8 mouse cellular contexts compared by ENCODE assay signal in the genomic region with DNA sequence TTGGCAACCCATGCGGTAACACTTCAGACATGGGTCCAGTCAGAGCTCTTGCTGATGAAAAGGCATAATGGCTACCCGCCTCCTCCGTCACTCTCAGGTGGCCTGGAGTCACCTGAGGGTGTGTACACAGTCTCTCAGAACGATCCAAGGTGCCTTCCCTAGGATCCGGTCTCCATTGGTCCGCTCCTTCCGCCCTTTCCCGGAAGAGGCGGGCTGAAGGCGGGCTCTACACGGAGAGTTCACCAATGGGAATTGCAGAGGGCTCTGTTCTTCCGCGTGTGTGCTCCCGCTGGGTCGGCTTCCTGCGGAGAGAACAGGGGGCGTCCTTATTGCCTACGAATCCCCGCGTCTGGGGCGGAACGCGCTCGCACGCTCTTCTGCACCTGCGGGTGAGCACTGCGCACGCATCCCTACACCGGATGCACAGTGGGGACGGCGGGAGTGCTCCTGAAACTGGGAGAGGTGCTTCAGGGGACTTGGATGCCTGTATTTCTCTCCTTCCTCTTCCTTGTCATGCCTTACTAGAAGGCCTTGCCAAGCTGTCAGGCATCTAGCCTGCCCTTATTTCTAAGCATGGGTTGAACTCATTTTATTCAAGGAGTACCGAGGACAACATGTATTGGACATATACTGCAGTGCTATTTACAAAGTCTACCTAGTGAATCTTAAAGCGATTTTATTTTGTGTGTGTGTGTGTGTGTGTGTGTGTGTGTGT. TPM values are rescaled to one million over a fixed set of nuclear protein-coding genes. Genes with fewer than 3 reads are reported as not detected.
DNase-seq lines count a peak whose midpoint lies in the region; ATAC-seq lines count a peak whose summit lies in the region.

TSS of gene Coa4 (plus strand) at position 268 of the 715 bp plus-strand sequence.

- peak within 1 kb of the TSS; percentile 83; the same call in 1 of the 2 replicates for H3K27ac ChIP-seq in forebrain, embryonic 14.5 days (ENCODE audit: low read depth, low read length)
- peak within 1 kb of the TSS; percentile 94 for H3K27ac ChIP-seq in neural tube, embryonic 15.5 days (replicated peaks)

- H3K27me3 ChIP-seq in forebrain, embryonic 14.5 days (replicated peaks; ENCODE audit: control insufficient read depth, insufficient read depth, low read length) = no peaks in the 10 kb centered on the region
- no peaks in the 10 kb centered on the region for H3K27me3 ChIP-seq in neural tube, embryonic 15.5 days (replicated peaks)

- under 1% methylated on average over 33 of the region's 33 CpGs for WGBS in forebrain, embryonic 14.5 days
- WGBS in neural tube, embryonic 15.5 days = under 1% methylated on average over 33 of the region's 33 CpGs

- H3K4me3 ChIP-seq in forebrain, embryonic 14.5 days (ENCODE audit: low read depth, low read length) = peak within 1 kb of the TSS; percentile 53
- H3K4me3 ChIP-seq in neural tube, embryonic 15.5 days (replicated peaks) = peak within 1 kb of the TSS; percentile 76

- no peaks in the 10 kb centered on the region for H3K9me3 ChIP-seq in forebrain, embryonic 14.5 days (replicated peaks; ENCODE audit: control insufficient read depth, low read length)
- no peaks in the 10 kb centered on the region for H3K9me3 ChIP-seq in neural tube, embryonic 15.5 days (replicated peaks)

- peak; percentile 100 for ATAC-seq in forebrain, embryonic 14.5 days
- peak; percentile 100 for ATAC-seq in neural tube, embryonic 15.5 days (ENCODE audit: low FRiP score)

- H3K4me1 ChIP-seq in forebrain, embryonic 14.5 days (ENCODE audit: control insufficient read depth, insufficient read depth, low read length) = peaks cover 9% of the 10 kb centered on the region
- peaks cover 12% of the 10 kb centered on the region for H3K4me1 ChIP-seq in neural tube, embryonic 15.5 days

- H3K9ac ChIP-seq in forebrain, embryonic 14.5 days (ENCODE audit: low read length) = peak within 1 kb of the TSS; percentile 77
- peak within 1 kb of the TSS; percentile 82 for H3K9ac ChIP-seq in neural tube, embryonic 15.5 days (replicated peaks)

- intact Hi-C loops in heart, postnatal 14 days (cut with DNase I) = no loop called here

- peak; percentile 96 for DNase-seq in ES-CJ7 (ENCODE audit: low read depth, low spot score)
- peak; percentile 86 for DNase-seq in cerebellum, adult 11 months
- DNase-seq in forebrain, embryonic 14.5 days (ENCODE audit: low spot score) = peak; percentile 98
- DNase-seq in heart, postnatal 14 days = peak; percentile 86 to 89
- peak; percentile 85 for DNase-seq in layer of hippocampus, adult 11-12 months (ENCODE audit: low spot score)
- peak; percentile 89 to 93 for DNase-seq in lung, adult 18-20 months
- peak; percentile 89 for DNase-seq in testis, postnatal 14 days (ENCODE audit: low spot score)

- peak within 1 kb of the TSS; percentile 49 for H3K4me2 ChIP-seq in forebrain, embryonic 14.5 days (ENCODE audit: low read length)
- peak within 1 kb of the TSS; percentile 66 for H3K4me2 ChIP-seq in neural tube, embryonic 15.5 days

- peaks cover 18% of the 10 kb centered on the region for H3K36me3 ChIP-seq in forebrain, embryonic 14.5 days (ENCODE audit: control insufficient read depth, insufficient read depth, low read length)
- H3K36me3 ChIP-seq in neural tube, embryonic 15.5 days = peaks cover 19% of the 10 kb centered on the region

RNA-seq across cellular contexts. Expression of gene Coa4, which starts in this region (rescaled TPM):
- polyA plus RNA-seq in forebrain, embryonic 14.5 days (2014; fragmentation: Nextera tagmentation; extraction: Ambion mirVana) = 13.7 and 19.0 TPM in 2 replicates
- total RNA-seq in heart, postnatal 14 days (2021) = 10 to 100 TPM; 13.0 to 13.3 TPM
- polyA plus RNA-seq in neural tube, embryonic 15.5 days (2015; fragmentation: Nextera tagmentation; extraction: Ambion mirVana) = 15.3 and 16.9 TPM in 2 replicates

Comparison
In these comparisons a context has a peak if more than half of its experiments do, and no peak if none do; other contexts are left out.
1. Peak in every context shown above with its lines: DNase-seq, ATAC-seq, H3K4me3 ChIP-seq and H3K27ac ChIP-seq.